Mouse (Mus musculus) kidney, postnatal 0 days (tissue): ENCODE measurements around the gene Gm11172. TPM values are rescaled to one million over a fixed set of nuclear protein-coding genes. Genes with fewer than 3 reads are reported as not detected.
A peak's percentile ranks its signal among the peaks of the same experiment; 100 is the strongest.

ENCODE experiments used
- ATAC-seq: fragments of 200-750 bp; cut with Nextera tagmentation; replicated peaks from 2 replicates; pipeline ENCODE4 v1.8.0; 2017; ENCODE audit warnings: low read depth, moderate number of reproducible peaks, moderate TSS enrichment, moderate library complexity; ENCODE audit not compliant: low FRiP score
- DNase-seq: peaks from one replicate; pipeline ENCODE4 v3.0.0-alpha.2; 2016; ENCODE audit warnings: low spot score
- H3K27ac ChIP-seq: fragments of 300-500 bp; sonication (generic); 2 replicates; pipeline ENCODE4 v1.5.1; 2014; ENCODE audit warnings: mild to moderate bottlenecking
- H3K27me3 ChIP-seq: fragments of 300-500 bp; sonication (generic); 2 replicates; pipeline ENCODE4 v1.6.1; 2014; ENCODE audit warnings: low read length, mixed read lengths; ENCODE audit not compliant: insufficient read depth
- H3K36me3 ChIP-seq: fragments of 300-500 bp; sonication (generic); 2 replicates; pipeline ENCODE4 v1.6.1; 2014; ENCODE audit warnings: low read length, mixed read lengths; ENCODE audit not compliant: insufficient read depth
- H3K4me1 ChIP-seq: fragments of 300-500 bp; sonication (generic); replicated peaks from 2 replicates; pipeline ENCODE4 v1.6.1; 2014; ENCODE audit warnings: antibody characterized with exemption, low read length, mixed read lengths; ENCODE audit not compliant: insufficient read depth
- H3K4me2 ChIP-seq: fragments of 300-500 bp; sonication (generic); 2 replicates; pipeline ENCODE4 v1.6.1; 2014; ENCODE audit warnings: mild to moderate bottlenecking, low read length, moderate library complexity, mixed read lengths
- H3K4me3 ChIP-seq: fragments of 300-500 bp; sonication (generic); replicated peaks from 2 replicates; pipeline ENCODE4 v1.5.1; 2014; ENCODE audit warnings: low read depth, low read length
- H3K9ac ChIP-seq: fragments of 300-500 bp; sonication (generic); 2 replicates; pipeline ENCODE4 v1.6.1; 2014; ENCODE audit warnings: low read depth, low read length
- H3K9me3 ChIP-seq: fragments of 300-500 bp; sonication (generic); replicated peaks from 2 replicates; pipeline ENCODE4 v1.6.1; 2016; ENCODE audit warnings: low read length, inconsistent platforms, mixed read lengths
- CTCF ChIP-seq: IDR thresholded peaks from 2 replicates; pipeline ENCODE4 v1.5.1; 2016; ENCODE audit warnings: antibody characterized with exemption, low read depth, mild to moderate bottlenecking, moderate library complexity
- WGBS: fragments of 180-500 bp; shearing (Covaris S2); extraction: QIAGEN DNeasy Blood & Tissue Kit; methylation state at CpG from one replicate; pipeline ENCODE4 v1.1.7; 2014; 5-methylcytosine and 5-hydroxymethylcytosine counted together
- polyA plus RNA-seq: library from polyadenylated mRNA; unstranded; fragments of >200 nt; fragmentation: Nextera tagmentation; extraction: Ambion mirVana; gene quantifications from 2 replicates; pipeline ENCODE4 v1.2.1, GENCODE M21; 2015

Gene Gm11172
- polyA plus RNA-seq, 1 experiment from 2014 or later = not detected

DNA sequence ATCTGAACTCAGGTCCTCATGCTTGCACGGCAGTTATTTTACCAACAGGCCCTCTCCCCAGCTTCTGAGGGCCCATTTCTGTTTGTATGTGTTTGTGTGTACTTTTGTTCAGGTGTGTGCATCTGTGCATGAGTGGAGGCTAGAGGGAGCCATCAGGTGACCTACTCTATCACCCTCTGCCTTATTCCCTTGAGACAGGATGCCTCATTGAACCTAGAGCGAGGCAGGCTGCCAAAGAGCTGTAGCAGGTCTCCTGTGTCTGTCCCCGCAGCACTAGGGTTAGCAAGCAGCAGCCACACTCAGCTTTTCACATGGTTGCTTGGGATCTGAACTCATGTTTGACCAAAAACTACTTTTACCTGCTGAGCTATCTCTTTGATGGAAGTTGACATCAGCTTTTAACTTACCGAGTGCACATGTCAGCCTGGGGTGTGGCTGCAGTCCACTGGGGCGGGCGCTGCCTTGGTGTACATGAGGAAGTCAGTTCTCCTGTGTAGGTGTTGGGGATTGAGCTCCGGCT, 47.1 kb downstream of the Gm11172 start:
- DNase-seq (no peak), ATAC-seq (peak; percentile 41; the same call in 1 of the 2 replicates)
- Histone ChIP-seq H3K9ac (no peak overlapping the region), H3K36me3 (no peaks in the 10 kb centered on the region), H3K27me3 (no peaks in the 10 kb centered on the region), H3K27ac (no peak overlapping the region), H3K4me2 (no peak overlapping the region), H3K4me1 (no peaks in the 10 kb centered on the region), H3K9me3 (no peaks in the 10 kb centered on the region), H3K4me3 (no peak overlapping the region)
- no peak for TF ChIP-seq CTCF
- 75% methylated on average over 7 of the region's 7 CpGs for WGBS

DNA sequence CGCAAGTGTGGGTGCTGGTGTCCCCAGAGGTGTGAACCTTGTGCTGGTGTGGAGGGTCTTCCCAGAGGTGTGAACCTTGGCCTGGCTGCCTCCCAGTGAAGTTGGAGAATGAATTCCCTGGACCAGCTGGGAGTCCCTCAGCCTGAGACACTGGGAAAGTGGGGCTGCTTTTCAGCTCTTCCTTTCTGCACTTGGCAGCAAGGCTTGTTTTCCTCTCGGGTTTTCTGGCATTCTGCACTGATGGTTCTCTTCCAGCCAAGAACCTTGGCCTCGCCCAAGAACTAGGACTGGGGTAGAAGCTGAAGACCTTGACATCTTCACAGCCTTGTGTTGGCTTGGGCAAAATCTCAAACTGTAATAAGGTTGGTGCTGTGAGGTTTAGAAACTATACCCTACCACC, 48.7 kb downstream of the Gm11172 start:
- Histone ChIP-seq H3K9me3 (no peaks in the 10 kb centered on the region), H3K4me1 (no peaks in the 10 kb centered on the region), H3K27ac (no peak overlapping the region), H3K27me3 (no peaks in the 10 kb centered on the region), H3K4me3 (no peak overlapping the region), H3K4me2 (no peak overlapping the region), H3K9ac (no peak overlapping the region), H3K36me3 (no peaks in the 10 kb centered on the region)
- no peak for DNase-seq
- no peak for ATAC-seq
- WGBS = 62% methylated on average over 3 of the region's 3 CpGs
- no peak for TF ChIP-seq CTCF

Other genes starting within 250 kb of the Gm11172 start
- gene Socs1, start 27.4 kb upstream of the Gm11172 start, polyA plus RNA-seq = 7.4 and 7.8 TPM in 2 replicates
- not detected in 2 replicates for gene Tnp2, start 24.3 kb upstream of the Gm11172 start, polyA plus RNA-seq
- not detected in 2 replicates for gene Prm3, start 22.0 kb upstream of the Gm11172 start, polyA plus RNA-seq
- gene Prm2, start 16.8 kb upstream of the Gm11172 start, polyA plus RNA-seq = not detected in 2 replicates
- gene Prm1, start 7.1 kb upstream of the Gm11172 start, polyA plus RNA-seq = not detected in 2 replicates
- gene Rmi2, start 22.1 kb downstream of the Gm11172 start, polyA plus RNA-seq = 1.6 and 2.5 TPM in 2 replicates
- gene Snn, start 248.0 kb downstream of the Gm11172 start, polyA plus RNA-seq = 31.0 and 32.9 TPM in 2 replicates